Mouse (Mus musculus) MEL (cell line): Measurements from ENCODE around the gene Mapk8ip3. TPM values are rescaled to one million over a fixed set of nuclear protein-coding genes. Genes with fewer than 3 reads are reported as not detected.

ENCODE experiments used
- DNase-seq: peaks from one replicate; pipeline ENCODE4 v3.0.0; 2011; ENCODE audit warnings: low read depth, low spot score
- H3K27ac ChIP-seq: 2 replicates; pipeline ENCODE4 v1.5.1; 2012; ENCODE audit warnings: low read depth, mild to moderate bottlenecking, control low read depth, low read length, moderate library complexity; ENCODE audit not compliant: control insufficient read depth
- H3K27me3 ChIP-seq, 2 experiments: fragments of 150-350 bp in 1 of 2; sonication (generic) in 1 of 2; 2 replicates each; pipeline ENCODE4 v1.6.1; 2012; ENCODE audit warnings: low read length in 2 of 2, mild to moderate bottlenecking in 2 of 2, improper control_type of control experiment in 1 of 2, moderate library complexity in 1 of 2; ENCODE audit not compliant: insufficient read depth in 2 of 2, control insufficient read depth in 1 of 2
- H3K36me3 ChIP-seq, 2 experiments: 2 replicates each; pipeline ENCODE4 v1.6.1; 2012 to 2014; ENCODE audit warnings: low read length in 2 of 2, improper control_type of control experiment in 1 of 2, inconsistent platforms in 1 of 2, mild to moderate bottlenecking in 1 of 2; ENCODE audit not compliant: insufficient read depth in 2 of 2, control insufficient read depth in 1 of 2
- H3K4me1 ChIP-seq, 2 experiments: fragments of 150-350 bp in 1 of 2; sonication (generic) in 1 of 2; 2 replicates each; pipeline ENCODE4 v1.6.1; 2012; ENCODE audit warnings: low read length in 2 of 2, improper control_type of control experiment in 1 of 2, mild to moderate bottlenecking in 1 of 2; ENCODE audit not compliant: insufficient read depth in 2 of 2, control insufficient read depth in 1 of 2
- H3K4me3 ChIP-seq, 2 experiments: fragments of 150-350 bp in 1 of 2; sonication (generic) in 1 of 2; 2 replicates each; pipeline ENCODE4 v1.5.1; 2012; ENCODE audit warnings: low read depth in 2 of 2, low read length in 2 of 2, mild to moderate bottlenecking in 2 of 2, moderate library complexity in 2 of 2, control low read depth in 1 of 2, improper control_type of control experiment in 1 of 2; ENCODE audit not compliant: control insufficient read depth in 1 of 2, insufficient read depth in 1 of 2
- H3K79me2 ChIP-seq: 2 replicates; pipeline ENCODE4 v1.6.1; 2012; ENCODE audit warnings: mild to moderate bottlenecking, low read length, moderate library complexity; ENCODE audit not compliant: control insufficient read depth, poor library complexity, insufficient read depth
- H3K9ac ChIP-seq: 2 replicates; pipeline ENCODE4 v1.6.1; 2012; ENCODE audit warnings: low read depth, mild to moderate bottlenecking, control low read depth, low read length, moderate library complexity; ENCODE audit not compliant: control insufficient read depth, poor library complexity, severe bottlenecking
- H3K9me3 ChIP-seq: fragments of 150-350 bp; sonication (generic); replicated peaks from 2 replicates; pipeline ENCODE4 v1.6.1; 2012; ENCODE audit warnings: mild to moderate bottlenecking, low read length, improper control_type of control experiment, moderate library complexity; ENCODE audit not compliant: insufficient read depth
- BHLHE40 ChIP-seq: IDR thresholded peaks from 2 replicates; pipeline ENCODE4 v1.6.1; 2012; ENCODE audit warnings: low read depth, mild to moderate bottlenecking, inconsistent platforms, low read length, improper control_type of control experiment, borderline replicate concordance
- CHD2 ChIP-seq: IDR thresholded peaks from 2 replicates; pipeline ENCODE4 v1.6.1; 2011; ENCODE audit warnings: low read length, improper control_type of control experiment
- CTCF ChIP-seq, 3 experiments: IDR thresholded peaks in 2 of 3; conservative IDR thresholded peaks in 1 of 3; 2 replicates each; pipeline ENCODE4 v1.5.1; 2011 to 2012; ENCODE audit warnings: low read length in 3 of 3, low read depth in 2 of 3, mild to moderate bottlenecking in 2 of 3, improper control_type of control experiment in 1 of 3, inconsistent platforms in 1 of 3, mixed read lengths in 1 of 3, moderate library complexity in 1 of 3; ENCODE audit not compliant: control insufficient read depth in 1 of 3, insufficient read depth in 1 of 3, poor library complexity in 1 of 3, severe bottlenecking in 1 of 3
- E2F4 ChIP-seq: IDR thresholded peaks from 2 replicates; pipeline ENCODE4 v1.6.1; 2011; ENCODE audit warnings: low read depth, low read length, improper control_type of control experiment, borderline replicate concordance
- ETS1 ChIP-seq: IDR thresholded peaks from 2 replicates; pipeline ENCODE4 v1.6.1; 2012; ENCODE audit warnings: low read depth, mild to moderate bottlenecking, inconsistent platforms, low read length, improper control_type of control experiment, moderate library complexity
- KAT2A ChIP-seq: conservative IDR thresholded peaks from 2 replicates; pipeline ENCODE4 v1.6.1; 2012; ENCODE audit warnings: low read depth, low read length, improper control_type of control experiment, inconsistent platforms
- MAFK ChIP-seq: IDR thresholded peaks from 2 replicates; pipeline ENCODE4 v1.6.1; 2011; ENCODE audit warnings: low read depth, mild to moderate bottlenecking, low read length, improper control_type of control experiment, borderline replicate concordance
- MAX ChIP-seq: IDR thresholded peaks from 2 replicates; pipeline ENCODE4 v1.6.1; 2011; ENCODE audit warnings: low read length, improper control_type of control experiment
- MAZ ChIP-seq: IDR thresholded peaks from 2 replicates; pipeline ENCODE4 v1.6.1; 2012; ENCODE audit warnings: low read depth, mild to moderate bottlenecking, inconsistent platforms, low read length, improper control_type of control experiment
- MXI1 ChIP-seq: IDR thresholded peaks from 2 replicates; pipeline ENCODE4 v1.6.1; 2011; ENCODE audit warnings: mild to moderate bottlenecking, low read depth, low read length, improper control_type of control experiment
- NELFE ChIP-seq: IDR thresholded peaks from 2 replicates; pipeline ENCODE4 v1.6.1; 2011; ENCODE audit warnings: low read depth, low read length, improper control_type of control experiment
- NRF1 ChIP-seq: IDR thresholded peaks from 2 replicates; pipeline ENCODE4 v1.6.1; 2014; ENCODE audit warnings: low read depth, mild to moderate bottlenecking, inconsistent platforms, low read length, improper control_type of control experiment, moderate library complexity; ENCODE audit not compliant: poor library complexity, insufficient read depth, severe bottlenecking
- POLR2A ChIP-seq, 2 experiments: IDR thresholded peaks; 2 replicates each; pipeline ENCODE4 v1.6.1; 2011 to 2012; ENCODE audit warnings: low read length in 2 of 2, mild to moderate bottlenecking in 2 of 2, control low read depth in 1 of 2, improper control_type of control experiment in 1 of 2, low read depth in 1 of 2, moderate library complexity in 1 of 2; ENCODE audit not compliant: control insufficient read depth in 1 of 2, insufficient read depth in 1 of 2, poor library complexity in 1 of 2
- POLR2AphosphoS5 ChIP-seq: IDR thresholded peaks from 2 replicates; pipeline ENCODE4 v1.6.1; 2012; ENCODE audit warnings: low read depth, borderline replicate concordance, mild to moderate bottlenecking, inconsistent platforms, low read length, moderate library complexity, mixed read lengths
- RAD21 ChIP-seq: IDR thresholded peaks from 2 replicates; pipeline ENCODE4 v1.6.1; 2011; ENCODE audit warnings: mild to moderate bottlenecking, low read depth, low read length, improper control_type of control experiment
- SIN3A ChIP-seq: IDR thresholded peaks from 2 replicates; pipeline ENCODE4 v1.6.1; 2012; ENCODE audit warnings: low read length, improper control_type of control experiment, inconsistent platforms
- TCF12 ChIP-seq: IDR thresholded peaks from 2 replicates; pipeline ENCODE4 v1.6.1; 2014; ENCODE audit warnings: low read depth, mild to moderate bottlenecking, inconsistent platforms, low read length, improper control_type of control experiment, moderate library complexity
- UBTF ChIP-seq: IDR thresholded peaks from 2 replicates; pipeline ENCODE4 v1.6.1; 2012; ENCODE audit warnings: low read depth, mild to moderate bottlenecking, inconsistent platforms, low read length, improper control_type of control experiment, moderate library complexity, borderline replicate concordance; ENCODE audit not compliant: insufficient read depth
- USF2 ChIP-seq, 2 experiments: IDR thresholded peaks; 2 replicates each; pipeline ENCODE4 v1.6.1; 2011 to 2012; ENCODE audit warnings: improper control_type of control experiment in 2 of 2, low read length in 2 of 2, borderline replicate concordance in 1 of 2, inconsistent platforms in 1 of 2, low read depth in 1 of 2, mild to moderate bottlenecking in 1 of 2; ENCODE audit not compliant: insufficient read depth in 1 of 2
- ZC3H11A ChIP-seq: IDR thresholded peaks from 2 replicates; pipeline ENCODE4 v1.6.1; 2012; ENCODE audit warnings: low read depth, mild to moderate bottlenecking, inconsistent platforms, low read length, improper control_type of control experiment
- ZMIZ1 ChIP-seq: IDR thresholded peaks from 2 replicates; pipeline ENCODE4 v1.6.1; 2012; ENCODE audit warnings: low read depth, mild to moderate bottlenecking, inconsistent platforms, low read length, improper control_type of control experiment, moderate library complexity
- polyA plus RNA-seq, 2 experiments: library from polyadenylated mRNA; stranded (reverse) in 1 of 2; unstranded in 1 of 2; fragments of >175 nt in 1 of 2; fragments of >200 nt in 1 of 2; gene quantifications; 2 replicates each; pipeline versions ENCODE4 v1.2.1 to v1.2.4; 2012; ENCODE audit warnings: low replicate concordance in 2 of 2, low read depth in 1 of 2; ENCODE audit not compliant: insufficient read length in 2 of 2, insufficient read depth in 1 of 2, missing spikeins in 1 of 2
- total RNA-seq: library from RNA; depleted of rRNA; stranded (reverse); fragments of 300-350 nt; gene quantifications from 2 replicates; pipeline ENCODE4 v1.2.3, GENCODE M21; 2012

The Mapk8ip3 gene
- total and polyA plus RNA-seq, 3 experiments: 22.8 to 44.5 TPM; not detected in 1

DNA sequence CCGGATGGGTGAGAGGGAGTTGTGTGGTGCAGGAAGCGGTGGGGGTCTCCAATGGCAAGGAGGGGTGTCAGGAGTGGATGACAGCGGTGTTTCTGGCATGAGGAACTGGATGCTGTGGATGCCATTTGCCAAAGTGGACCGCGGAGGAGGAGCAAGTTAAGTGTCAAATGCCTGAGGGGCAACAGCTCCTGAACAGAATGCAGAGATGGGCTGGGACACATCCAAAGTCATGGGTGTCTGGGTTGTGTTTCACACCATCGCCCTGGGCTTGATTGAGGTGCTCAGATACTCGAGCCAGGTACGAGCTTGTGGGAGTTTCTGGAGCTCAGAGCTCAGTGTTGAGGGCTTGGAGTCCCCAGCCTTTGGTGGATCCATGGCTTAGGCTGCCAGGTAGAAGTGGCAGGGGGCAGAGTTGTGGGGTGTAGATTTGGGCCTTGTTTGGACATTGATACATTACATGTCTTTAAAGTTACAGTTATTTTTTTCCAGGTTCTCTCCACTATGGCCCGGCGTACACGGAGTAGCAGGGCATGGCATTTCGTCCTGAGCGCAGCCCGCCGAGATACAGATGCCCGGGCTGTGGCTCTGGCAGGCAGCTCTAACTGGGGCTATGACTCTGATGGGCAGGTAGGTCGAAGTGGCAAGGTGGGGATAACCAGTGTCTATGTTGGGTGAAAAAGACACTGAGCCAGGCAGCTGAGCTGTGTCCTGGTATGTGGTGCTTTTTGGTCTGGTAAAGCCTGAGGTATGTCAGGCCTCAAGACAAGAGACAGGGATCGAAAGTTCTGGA is 49.3 kb downstream of the Mapk8ip3 start:
- H3K4me3 ChIP-seq: peak overlapping the region; percentile 84 to 93
- H3K36me3 ChIP-seq: peaks cover 0 to 2% of the 10 kb centered on the region in 2 experiments; a peak in 3 of 4 replicates
- H3K27me3 ChIP-seq: no peaks in the 10 kb centered on the region
- H3K4me1 ChIP-seq: peaks cover 0 to 14% of the 10 kb centered on the region in 2 experiments; a peak in 1 of 4 replicates
- DNase-seq: peak; percentile 47
- no peaks in the 10 kb centered on the region for H3K9me3 ChIP-seq
- peaks cover 22% of the 10 kb centered on the region for H3K79me2 ChIP-seq
- no peak for TF ChIP-seq TCF12
- TF ChIP-seq POLR2A (IDR thresholded peaks at IDR 0.05; ENCODE audit: control insufficient read depth in 1 of 2, insufficient read depth in 1 of 2, low read depth in 1 of 2, low read length in 2 of 2, poor library complexity in 1 of 2): peak in 1 of 2 experiments; percentile 8; a peak in 1 of 4 replicates
- peak overlapping the region; percentile 89 for H3K9ac ChIP-seq
- H3K27ac ChIP-seq: no peak overlapping the region

DNA sequence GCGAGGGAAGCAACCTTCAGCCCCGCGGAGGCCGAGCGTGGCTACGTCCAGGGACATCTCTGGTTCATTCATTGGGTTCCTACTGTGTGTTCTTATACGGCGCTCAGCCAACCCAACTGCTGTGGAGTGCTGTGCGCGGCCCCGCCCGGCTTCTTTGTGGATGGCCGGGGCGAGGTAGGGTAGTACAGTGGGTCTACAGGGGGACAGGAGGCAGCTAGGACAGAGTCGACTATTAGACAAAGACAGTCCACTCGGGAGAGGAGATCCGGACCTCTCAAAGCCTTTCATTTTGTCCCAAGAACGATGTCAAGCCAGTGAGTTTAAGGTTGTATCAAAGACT is 49.9 kb downstream of the Mapk8ip3 start:
- no peaks in the 10 kb centered on the region for H3K9me3 ChIP-seq
- H3K9ac ChIP-seq: peak overlapping the region; percentile 89
- peaks cover 0 to 14% of the 10 kb centered on the region in 2 experiments; a peak in 1 of 4 replicates for H3K4me1 ChIP-seq
- H3K27me3 ChIP-seq: no peaks in the 10 kb centered on the region
- peak overlapping the region; percentile 35 for H3K27ac ChIP-seq
- H3K36me3 ChIP-seq: peaks cover 0 to 2% of the 10 kb centered on the region in 2 experiments; a peak in 2 of 4 replicates
- TF ChIP-seq ZC3H11A (no peak), MAX (0 out of 2 replicates have a peak, but pooled peaks have one; percentile 6)
- peak overlapping the region; percentile 84 to 93 for H3K4me3 ChIP-seq
- DNase-seq: no peak
- peaks cover 22% of the 10 kb centered on the region for H3K79me2 ChIP-seq

DNA sequence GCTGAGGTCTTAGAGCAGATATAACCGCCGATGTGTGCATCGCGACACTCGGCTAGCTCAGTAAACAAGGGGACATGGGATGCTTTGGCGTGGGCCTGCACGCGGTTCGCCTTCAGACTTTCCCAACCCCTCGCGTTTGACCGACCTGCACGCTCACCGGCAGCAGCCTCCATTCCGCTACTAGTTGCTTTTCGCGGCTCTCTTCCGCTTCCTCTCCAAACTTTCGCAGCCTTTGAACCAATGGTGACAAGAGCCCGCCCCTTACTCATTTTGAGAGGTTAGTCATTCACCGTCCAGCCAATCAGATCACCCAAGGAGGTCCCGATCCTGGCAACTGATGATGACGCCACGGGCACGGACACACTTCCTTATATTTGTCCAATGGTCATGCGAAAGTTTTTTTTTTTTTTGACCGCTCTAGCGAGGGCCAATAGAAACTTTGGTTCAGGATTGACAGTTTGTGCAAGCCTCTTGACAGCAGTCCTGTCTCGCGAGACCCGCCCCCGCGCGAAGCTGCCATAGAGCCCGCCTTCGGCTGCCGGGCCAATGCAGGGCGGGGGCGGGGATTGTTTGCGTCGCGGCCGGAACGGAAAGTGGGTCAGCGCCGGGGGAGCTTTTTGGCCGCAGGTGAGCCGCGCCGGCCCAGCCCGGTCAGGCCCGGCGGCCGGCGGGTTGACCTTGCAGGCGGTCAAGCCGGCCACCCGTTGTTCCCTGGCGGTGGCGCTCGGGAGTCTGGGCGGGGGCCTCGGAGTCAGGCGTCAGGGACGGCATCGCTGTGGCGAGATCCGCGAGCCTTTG is 50.4 kb downstream of the Mapk8ip3 start, which contains the start of the genes Nubp2 and Spsb3:
TSS of gene Nubp2 (minus strand) at position 216 of the 798 bp plus-strand sequence.
TSS of gene Spsb3 (plus strand) at position 510 of the 798 bp plus-strand sequence.
- H3K36me3 ChIP-seq: peaks cover 0 to 2% of the 10 kb centered on the region in 2 experiments; a peak in 2 of 4 replicates
- no peaks in the 10 kb centered on the region for H3K27me3 ChIP-seq
- peak within 1 kb of the TSS; percentile 89 for H3K9ac ChIP-seq
- peak within 1 kb of the TSS; percentile 35 for H3K27ac ChIP-seq
- peak within 1 kb of the TSS; percentile 88 to 93 for H3K4me3 ChIP-seq
- H3K4me1 ChIP-seq: peaks cover 0 to 14% of the 10 kb centered on the region in 2 experiments; a peak in 1 of 4 replicates
- peaks cover 22% of the 10 kb centered on the region for H3K79me2 ChIP-seq
- no peaks in the 10 kb centered on the region for H3K9me3 ChIP-seq
- DNase-seq: peak; percentile 99
- TF ChIP-seq E2F4 (peak; percentile 85; the same call in 1 of the 2 replicates), MXI1 (peak; percentile 98), CHD2 (peak; percentile 98), KAT2A (peak; percentile 87), NELFE (peak; percentile 69), USF2 (IDR thresholded peaks at IDR 0.05; ENCODE audit: borderline replicate concordance in 1 of 2, insufficient read depth in 1 of 2, low read depth in 1 of 2, low read length in 2 of 2) (no peak), BHLHE40 (no peak), MAFK (no peak), POLR2AphosphoS5 (no peak), SIN3A (peak; percentile 99), NRF1 (0 out of 2 replicates have a peak, but pooled peaks have one; percentile 22), RAD21 (no peak), TCF12 (peak; percentile 19; the same call in 1 of the 2 replicates), CTCF (IDR thresholded peaks at IDR 0.05 in 2 of 3, conservative IDR thresholded peaks at IDR 0.05 in 1 of 3; ENCODE audit: control insufficient read depth in 1 of 3, insufficient read depth in 1 of 3, low read depth in 2 of 3, low read length in 3 of 3, poor library complexity in 1 of 3, severe bottlenecking in 1 of 3) (no peak), ETS1 (no peak), MAZ (peak; percentile 22; the same call in 1 of the 2 replicates), UBTF (no peak), ZC3H11A (no peak), ZMIZ1 (0 out of 2 replicates have a peak, but pooled peaks have one; percentile 69)
